Mouse (Mus musculus): Measurements from ENCODE around the gene Gm21783. TPM values are rescaled to one million over a fixed set of nuclear protein-coding genes. Genes with fewer than 3 reads are reported as not detected.
"Not testable (repeated sequence)": the region's sequence is repeated elsewhere in the genome, so short reads cannot be mapped to it uniquely, and the experiment has no call there.

Gene Gm21783
- not detected in 2 replicates for polyA plus RNA-seq (2012; rRNA removed)

DNA sequence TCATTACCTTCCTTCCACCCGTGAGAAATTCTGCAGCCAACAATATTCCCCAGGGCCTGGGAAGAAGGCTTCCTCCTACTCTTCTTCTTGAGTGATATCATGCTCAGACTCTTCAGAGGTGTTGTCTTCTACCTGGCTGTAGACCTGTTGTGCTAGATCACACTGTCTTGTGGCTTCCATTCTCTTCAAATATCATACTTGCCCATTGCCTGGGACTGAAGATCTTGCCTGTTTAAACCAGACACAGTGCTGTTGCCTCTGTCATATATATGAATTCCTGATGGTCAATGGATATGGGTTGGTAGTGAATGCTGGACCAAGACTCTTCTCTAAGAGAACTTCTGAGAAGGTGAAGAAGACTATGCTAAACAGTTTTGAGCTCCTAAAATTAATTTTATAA is at the start of gene Gm21783:
TSS of gene Gm21783 (minus strand) at position 101 of the 400 bp plus-strand sequence.
- WGBS = no CpG with 5 or more reads among the region's 1 CpGs
- not testable (repeated sequence) for DNase-seq; H3K27ac ChIP-seq (ENCODE audit: insufficient read depth, low read length); H3K4me3 ChIP-seq (replicated peaks; ENCODE audit: insufficient read depth, low read depth, low read length); H3K4me1 ChIP-seq (ENCODE audit: control insufficient read depth, insufficient read depth, low read length); H3K27me3 ChIP-seq (ENCODE audit: control insufficient read depth, insufficient read depth, low read length)

Measured in cerebellum, adult 2 months (tissue).